Mouse (Mus musculus): ENCODE measurements around the gene Sipa1l3. TPM values are rescaled to one million over a fixed set of nuclear protein-coding genes. Genes with fewer than 3 reads are reported as not detected.
A peak's percentile ranks its signal among the peaks of the same experiment; 100 is the strongest.

Sipa1l3 gene
- total RNA-seq, 2 experiments from 2014 or later, result 5.4 to 28.2 TPM

- peak; percentile 8; the same call in 1 of the 2 replicates for ATAC-seq (replicated peaks; ENCODE audit: poor library complexity)
Measured at GRCm38 (mm10) chr7:29508522-29508921, 9.9 kb downstream of the Sipa1l3 start.

DNA sequence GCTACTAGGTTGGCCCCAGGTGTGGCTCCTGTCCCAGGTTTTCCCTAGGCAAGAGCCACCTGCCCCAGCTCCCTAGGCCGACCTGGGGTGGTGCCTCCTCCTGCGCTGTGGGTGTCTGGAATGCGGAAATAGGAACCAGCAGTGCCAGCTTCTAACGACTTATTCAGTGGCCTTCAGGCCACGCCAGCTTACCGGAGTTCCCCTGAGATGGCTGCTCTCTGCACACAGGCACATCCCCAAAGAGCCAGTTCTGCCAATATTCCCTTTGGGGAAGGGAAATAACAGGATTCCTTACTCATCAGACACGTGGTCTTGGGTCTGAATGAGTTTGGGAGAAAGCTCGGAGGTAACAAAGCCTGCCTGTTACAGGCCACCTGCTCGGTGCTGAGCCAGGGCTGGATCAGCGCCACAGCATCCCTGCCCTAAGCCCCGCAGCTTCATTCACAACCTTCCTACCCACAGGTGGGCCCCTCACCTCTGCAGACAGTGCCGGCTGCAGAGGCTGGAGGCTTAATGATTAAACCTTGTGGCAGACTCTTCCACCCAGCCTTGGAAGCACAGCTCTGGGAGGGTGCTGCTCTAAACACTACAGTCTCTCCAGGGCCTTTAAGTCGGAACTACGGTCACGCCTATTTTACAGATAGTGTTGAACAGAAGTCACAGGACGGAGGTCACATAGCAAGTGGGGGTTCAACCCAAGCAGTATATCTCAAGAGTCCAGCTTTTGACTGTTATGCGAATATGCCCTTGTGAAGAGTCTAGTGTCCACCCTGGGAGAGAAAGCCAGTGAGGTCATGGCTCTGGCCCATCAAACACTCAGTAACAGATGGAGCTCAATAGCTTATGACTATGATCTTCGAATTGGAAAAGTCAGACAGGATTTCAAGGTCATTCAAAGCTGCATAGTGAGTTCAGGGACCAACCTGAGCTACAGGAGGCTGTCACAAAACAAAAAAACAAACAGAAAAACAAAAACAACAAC is 12.8 kb downstream of the Sipa1l3 start:
- peak; percentile 65 for ATAC-seq (replicated peaks; ENCODE audit: poor library complexity)

DNA sequence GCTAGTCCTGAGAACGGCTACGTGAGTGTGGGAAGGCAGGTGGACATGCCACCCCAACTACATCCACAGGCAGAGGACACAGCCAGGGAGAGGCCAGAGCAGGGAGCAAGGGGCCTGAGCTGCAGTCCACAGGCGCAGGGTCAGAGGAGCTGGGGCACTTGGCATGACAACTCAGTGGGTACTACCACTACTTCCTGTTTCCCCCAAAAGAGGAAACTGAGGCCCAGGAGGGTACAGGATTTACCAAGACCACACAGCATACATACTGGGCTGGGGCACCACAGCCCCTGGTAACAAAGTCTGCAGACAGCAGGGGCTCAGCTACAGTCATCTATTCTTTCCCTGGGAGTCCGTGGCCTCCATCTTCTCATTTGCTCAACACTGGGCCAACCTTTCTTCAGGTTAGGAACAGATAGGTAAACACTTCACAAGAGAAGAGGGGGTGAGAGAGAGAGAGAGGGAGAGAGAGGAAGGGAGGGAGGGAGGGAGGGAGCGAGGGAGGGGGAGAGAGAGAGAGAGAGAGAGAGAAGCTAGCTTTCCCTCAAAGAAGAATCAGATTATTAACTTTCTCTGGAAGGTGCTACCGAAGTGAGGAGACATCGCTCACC is 13.7 kb downstream of the Sipa1l3 start:
- peak; percentile 40 for ATAC-seq (replicated peaks; ENCODE audit: poor library complexity)

GRCm38 (mm10) chr7:29503616-29504015 is 14.8 kb downstream of the Sipa1l3 start:
- no peak for ATAC-seq (replicated peaks; ENCODE audit: poor library complexity)

GRCm38 (mm10) chr7:29501214-29501613 is 17.2 kb downstream of the Sipa1l3 start:
- no peak for ATAC-seq (replicated peaks; ENCODE audit: poor library complexity)

DNA sequence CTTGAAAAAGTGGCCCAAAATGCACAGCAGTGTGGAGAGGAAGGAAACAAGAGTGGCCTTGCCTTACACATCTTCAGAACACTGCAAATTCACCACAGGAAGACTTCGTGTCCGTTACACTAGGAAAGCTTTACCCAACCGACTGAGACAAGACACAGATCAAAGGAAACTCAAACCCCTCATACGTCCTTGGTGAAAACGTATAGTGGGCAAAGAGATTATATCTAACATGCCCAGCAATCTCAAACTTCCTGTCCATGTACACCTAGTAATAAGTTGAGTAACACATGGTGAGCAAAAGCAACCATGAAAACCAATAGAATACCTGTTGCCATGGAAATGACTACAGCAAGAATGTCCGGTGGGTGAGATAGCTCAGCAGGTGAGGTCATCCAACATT is 19.4 kb downstream of the Sipa1l3 start:
- no peak for ATAC-seq (replicated peaks; ENCODE audit: poor library complexity)

- ATAC-seq (replicated peaks; ENCODE audit: poor library complexity), result no peak
Measured at GRCm38 (mm10) chr7:29496953-29497590, 21.4 kb downstream of the Sipa1l3 start.

DNA sequence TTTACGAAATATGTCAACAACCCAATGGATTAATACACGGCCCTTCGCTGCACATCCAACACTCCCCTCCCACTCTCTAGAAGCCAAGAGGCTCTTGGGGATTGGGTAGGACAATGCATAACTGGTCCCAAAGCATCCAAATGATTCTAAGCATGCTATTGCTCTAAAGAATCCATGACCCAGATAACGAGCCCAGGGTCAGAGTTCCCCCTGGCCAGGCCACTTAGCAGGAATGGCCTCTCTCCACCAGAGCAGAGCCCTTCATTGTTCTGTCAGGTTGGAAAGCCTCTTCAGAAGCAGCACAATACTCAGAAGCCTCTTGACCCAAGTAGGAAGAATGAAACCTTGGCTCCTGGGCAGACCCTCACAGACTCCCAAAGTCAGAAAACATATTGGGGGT is 22.1 kb downstream of the Sipa1l3 start:
- ATAC-seq (replicated peaks; ENCODE audit: poor library complexity), result no peak

GRCm38 (mm10) chr7:29495880-29496279 is 22.6 kb downstream of the Sipa1l3 start:
- ATAC-seq (replicated peaks; ENCODE audit: poor library complexity), result no peak

DNA sequence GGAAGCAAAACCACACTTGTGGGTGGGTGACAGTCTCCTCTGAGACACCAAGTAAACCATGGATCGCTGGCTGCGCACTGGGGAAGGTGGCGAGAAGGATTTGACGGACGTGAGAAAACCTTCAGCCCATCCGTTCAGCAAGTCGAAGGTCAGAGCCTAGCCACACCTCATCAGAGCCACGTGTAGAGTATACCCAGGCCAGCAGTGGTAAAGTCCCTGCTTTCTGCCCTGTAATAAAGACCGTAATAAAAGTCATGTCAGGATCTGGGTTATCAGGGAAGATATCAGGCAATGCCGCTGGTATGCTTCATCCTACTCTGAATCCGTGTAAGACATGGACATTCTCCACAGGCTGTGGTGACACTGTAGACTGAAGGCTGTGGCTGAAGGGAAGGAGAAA is 23.6 kb downstream of the Sipa1l3 start:
- no peak for ATAC-seq (replicated peaks; ENCODE audit: poor library complexity)

DNA sequence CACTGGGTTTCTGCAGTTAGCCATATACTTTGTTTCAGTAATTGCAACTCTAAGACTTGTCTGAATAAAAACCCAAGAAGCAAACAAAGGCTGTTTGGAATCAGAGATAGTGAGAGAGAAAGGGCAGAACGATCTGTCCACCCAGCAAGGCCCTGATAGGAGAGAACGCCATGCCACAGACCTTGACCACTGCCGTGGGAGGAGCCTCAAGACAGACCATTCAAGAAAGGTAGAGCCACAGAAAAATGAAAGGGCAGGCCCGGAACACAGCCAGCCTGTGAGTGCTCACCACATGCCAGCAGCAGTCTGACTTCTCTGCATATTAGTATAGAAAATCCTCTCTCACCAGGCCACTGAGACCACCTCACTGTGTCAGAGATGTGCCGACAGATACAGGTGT is 24.4 kb downstream of the Sipa1l3 start:
- ATAC-seq (replicated peaks; ENCODE audit: poor library complexity), result no peak

DNA sequence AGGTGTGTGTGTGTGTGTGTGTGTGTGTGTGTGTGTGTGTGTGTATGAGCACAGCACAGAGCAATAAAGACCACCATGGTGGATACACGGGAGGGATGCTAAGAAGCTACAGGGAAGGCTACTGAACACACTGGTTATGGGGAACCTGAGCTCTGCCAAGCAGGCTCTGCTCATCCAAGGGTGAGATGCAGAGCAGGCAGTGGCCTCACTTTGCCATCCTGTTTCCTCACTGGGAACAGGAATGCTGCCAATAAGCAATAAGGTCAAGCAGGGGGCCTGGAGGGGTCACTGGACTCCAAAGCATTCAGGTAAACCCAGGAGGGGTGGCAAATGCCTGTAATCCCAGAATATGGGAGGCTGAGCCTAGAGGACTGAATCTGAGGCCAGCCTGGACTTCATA is 25.4 kb downstream of the Sipa1l3 start:
- ATAC-seq (replicated peaks; ENCODE audit: poor library complexity), result no peak

- ATAC-seq (replicated peaks; ENCODE audit: poor library complexity), result peak; percentile 92
Measured at GRCm38 (mm10) chr7:29491861-29492260, 26.6 kb downstream of the Sipa1l3 start.

DNA sequence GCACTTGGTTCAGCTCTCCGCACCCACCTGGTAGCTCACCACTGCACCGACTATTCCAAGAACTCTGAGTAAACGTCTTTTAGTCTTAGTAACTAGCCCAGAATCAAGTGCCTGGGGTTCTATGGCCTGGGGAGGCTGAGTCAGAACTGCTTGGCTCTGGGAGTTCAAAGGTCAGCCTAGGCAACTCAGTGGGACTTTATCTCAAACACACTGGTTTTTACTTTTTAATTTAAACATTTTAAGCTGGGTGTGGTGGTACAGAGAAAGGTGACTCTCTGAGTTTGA is 27.0 kb downstream of the Sipa1l3 start:
- ATAC-seq (replicated peaks; ENCODE audit: poor library complexity), result 0 out of 2 replicates have a peak, but pooled peaks have one; percentile 8

GRCm38 (mm10) chr7:29490704-29491470 is 27.6 kb downstream of the Sipa1l3 start:
- 0 out of 2 replicates have a peak, but pooled peaks have one; percentile 16 for ATAC-seq (replicated peaks; ENCODE audit: poor library complexity)

DNA sequence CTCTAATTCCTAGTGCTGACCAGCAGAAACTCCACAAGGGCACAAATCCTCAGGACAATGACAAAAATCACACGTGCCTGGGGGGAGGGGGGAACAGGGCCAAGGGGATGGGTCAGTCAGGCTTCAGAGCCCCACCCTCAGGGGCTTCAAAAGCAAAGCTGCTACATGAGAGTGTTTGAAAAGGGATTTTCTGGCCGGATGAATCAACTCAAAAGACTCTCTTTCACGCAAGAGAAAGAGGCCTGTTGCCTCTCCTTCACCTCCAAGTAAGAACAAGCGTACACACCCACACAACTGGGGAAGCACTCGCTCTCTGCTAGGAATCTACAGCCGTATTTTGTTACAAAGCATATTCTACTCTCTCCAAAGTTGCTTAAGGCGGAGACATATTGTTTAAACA is 28.6 kb downstream of the Sipa1l3 start:
- ATAC-seq (replicated peaks; ENCODE audit: poor library complexity), result no peak

- no peak for ATAC-seq (replicated peaks; ENCODE audit: poor library complexity)
Measured at GRCm38 (mm10) chr7:29489364-29489763, 29.1 kb downstream of the Sipa1l3 start.

DNA sequence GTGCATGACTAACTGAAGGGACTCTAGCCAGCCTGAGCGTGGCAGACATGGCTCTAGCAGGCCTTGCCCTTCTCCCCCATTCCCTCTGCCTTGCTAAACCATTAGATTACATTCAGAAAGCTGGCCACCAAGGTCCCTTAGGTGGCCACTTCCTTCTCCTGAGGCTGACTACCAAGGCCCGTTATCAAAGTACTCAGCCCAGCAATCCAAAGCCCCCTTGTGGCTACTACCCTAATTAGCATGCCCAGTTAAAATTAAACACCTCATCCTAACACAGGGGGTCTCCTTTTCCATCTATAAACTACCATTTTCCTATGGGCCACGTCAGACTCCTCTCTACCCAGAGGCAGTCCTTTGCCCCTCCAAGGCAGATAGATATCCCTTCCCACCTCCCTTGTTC is 31.7 kb downstream of the Sipa1l3 start:
- peak; percentile 76 for ATAC-seq (replicated peaks; ENCODE audit: poor library complexity)

GRCm38 (mm10) chr7:29485721-29486120 is 32.7 kb downstream of the Sipa1l3 start:
- ATAC-seq (replicated peaks; ENCODE audit: poor library complexity), result no peak

DNA sequence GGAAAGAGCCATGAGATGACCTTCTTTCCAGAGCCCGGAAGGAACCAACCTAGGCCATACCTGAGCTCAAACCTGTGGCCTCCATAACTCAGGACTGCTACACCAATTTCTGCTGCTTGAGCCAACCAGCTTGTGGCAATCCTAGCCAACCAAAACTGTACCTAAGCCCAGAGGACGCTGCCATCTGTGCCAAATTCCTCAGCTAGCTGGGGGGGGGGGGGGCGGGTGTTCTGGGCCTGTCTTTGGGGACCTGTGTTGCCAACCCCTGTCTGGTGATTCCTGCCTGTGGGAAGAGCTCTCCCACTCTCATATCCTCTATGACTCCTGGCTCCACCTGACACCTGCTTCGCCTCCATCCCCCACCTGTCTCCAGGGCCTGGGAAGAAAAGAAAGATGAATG is 34.9 kb downstream of the Sipa1l3 start:
- no peak for ATAC-seq (replicated peaks; ENCODE audit: poor library complexity)
